Mouse (Mus musculus): ENCODE measurements around the gene Bdkrb2. TPM values are rescaled to one million over a fixed set of nuclear protein-coding genes. Genes with fewer than 3 reads are reported as not detected.

Gene Bdkrb2
- polyA plus RNA-seq, 1 experiment = not detected

DNA sequence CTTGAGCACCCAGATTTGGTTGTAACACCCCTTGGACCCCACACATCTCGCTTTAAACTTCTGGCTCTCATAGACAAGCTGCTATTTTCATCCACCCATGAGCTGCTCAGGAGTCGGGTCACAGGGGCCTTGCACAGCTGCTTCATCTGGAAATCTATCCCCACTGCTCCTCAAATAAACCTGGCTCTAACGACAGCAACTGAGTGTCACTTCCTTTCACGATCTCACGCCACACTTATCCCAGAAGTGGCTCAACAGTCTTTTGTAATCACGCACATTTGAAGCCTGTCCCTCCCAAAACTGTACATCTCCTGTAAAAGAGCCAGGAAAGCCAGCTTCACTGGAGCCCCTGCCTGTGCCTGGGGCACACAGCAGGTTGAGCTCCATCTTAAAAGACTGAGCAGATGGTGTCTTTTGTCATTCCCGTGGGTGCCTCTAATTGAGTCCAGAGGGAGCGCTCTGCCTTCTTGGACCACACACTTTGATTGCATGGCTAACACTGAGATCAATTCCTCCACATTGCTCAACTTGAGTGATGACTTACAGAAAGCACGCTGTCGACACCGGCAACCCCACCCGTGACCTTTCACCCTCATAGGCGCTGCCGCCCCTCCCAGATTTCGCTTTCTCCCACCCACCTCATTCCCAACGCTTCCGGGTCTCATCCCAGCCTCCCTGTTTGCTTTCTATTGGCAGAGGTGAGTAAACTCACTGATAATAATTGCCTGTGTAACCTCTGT is 17.2 kb upstream of the Bdkrb2 start:
- H3K4me1 ChIP-seq (ENCODE audit: control insufficient read depth, insufficient read depth, low read length) = no peaks in the 10 kb centered on the region
- no peak overlapping the region for H3K27ac ChIP-seq (ENCODE audit: insufficient read depth, low read depth, low read length)
- no peak overlapping the region for H3K4me3 ChIP-seq (ENCODE audit: insufficient read depth, low read length)
- TF ChIP-seq CTCF (IDR thresholded peaks at IDR 0.05; ENCODE audit: low read depth, low read length) (no peak), POLR2A (IDR thresholded peaks at IDR 0.05; ENCODE audit: borderline replicate concordance, low read depth, low read length) (no peak)

DNA sequence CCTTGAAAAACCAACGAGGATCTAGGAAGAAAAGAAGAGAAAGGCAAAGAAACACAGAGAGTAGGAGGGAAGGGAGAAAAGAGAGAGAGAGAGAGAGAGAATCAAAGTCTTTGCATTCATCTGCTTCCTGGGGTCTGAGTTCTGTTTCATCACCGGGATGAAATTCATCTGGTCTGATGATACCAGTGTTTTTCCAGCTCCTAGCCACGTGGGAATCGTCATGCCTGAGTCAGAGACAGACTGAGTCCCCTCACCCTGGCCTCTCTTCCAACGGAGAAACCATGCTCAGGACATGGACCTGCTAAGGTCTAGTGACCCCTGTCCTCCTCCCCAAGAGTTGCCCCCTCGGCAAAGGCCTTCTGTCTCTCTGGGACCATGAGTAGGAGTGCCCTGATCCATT is 16.5 kb upstream of the Bdkrb2 start:
- Histone ChIP-seq H3K4me1 (ENCODE audit: control insufficient read depth, insufficient read depth, low read length) (no peaks in the 10 kb centered on the region), H3K27ac (ENCODE audit: insufficient read depth, low read depth, low read length) (no peak overlapping the region)
- no peak for TF ChIP-seq CTCF (IDR thresholded peaks at IDR 0.05; ENCODE audit: low read depth, low read length)
- TF ChIP-seq POLR2A (IDR thresholded peaks at IDR 0.05; ENCODE audit: borderline replicate concordance, low read depth, low read length) = no peak

DNA sequence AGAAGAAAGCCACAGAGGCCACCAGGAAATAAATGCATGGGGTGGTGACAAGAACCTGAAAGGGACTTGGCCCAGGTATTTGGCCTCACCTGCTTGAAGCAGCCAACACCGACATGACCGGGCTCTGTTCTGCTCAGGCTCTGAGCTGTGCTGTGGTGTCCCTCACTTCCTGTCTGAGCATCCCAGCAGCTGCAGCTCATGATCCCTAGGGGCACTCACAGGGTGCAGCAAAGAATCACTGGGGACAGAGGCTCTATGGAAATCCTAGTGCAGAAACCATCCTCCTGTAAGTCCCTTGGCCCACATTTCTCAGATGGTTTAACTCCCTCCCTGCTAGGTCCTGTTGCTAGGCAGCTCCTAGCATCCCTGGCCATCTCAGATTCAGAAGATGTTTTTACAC is 15.9 kb upstream of the Bdkrb2 start:
- TF ChIP-seq CTCF (IDR thresholded peaks at IDR 0.05; ENCODE audit: low read depth, low read length) = no peak
- no peak for TF ChIP-seq POLR2A (IDR thresholded peaks at IDR 0.05; ENCODE audit: borderline replicate concordance, low read depth, low read length)
- Histone ChIP-seq H3K4me1 (ENCODE audit: control insufficient read depth, insufficient read depth, low read length) (no peaks in the 10 kb centered on the region), H3K27ac (ENCODE audit: insufficient read depth, low read depth, low read length) (no peak overlapping the region), H3K4me3 (ENCODE audit: insufficient read depth, low read length) (no peak overlapping the region)

More for the DNA sequence above, 16.5 kb upstream of the Bdkrb2 start:
- H3K4me3 ChIP-seq (ENCODE audit: insufficient read depth, low read length) = no peak overlapping the region

DNA sequence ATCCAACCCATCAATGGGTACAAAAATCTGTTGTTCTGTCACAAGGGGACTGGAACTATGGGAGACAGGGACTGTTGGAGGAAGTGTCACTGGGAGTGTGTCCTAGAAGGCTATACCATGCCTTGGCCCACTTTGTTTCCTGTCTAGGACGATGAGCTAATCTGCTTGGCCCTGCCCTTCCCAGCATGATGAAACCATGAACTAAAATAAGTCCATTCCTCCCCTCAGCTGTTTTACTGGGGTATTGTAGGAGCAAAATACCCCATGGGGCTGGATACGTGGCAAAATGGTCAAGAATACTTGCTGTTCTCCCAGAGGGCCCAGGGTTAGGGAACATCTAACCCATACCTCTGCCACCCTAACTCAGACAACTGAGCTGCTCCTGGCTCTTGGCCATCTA is 15.0 kb upstream of the Bdkrb2 start:
- TF ChIP-seq POLR2A (IDR thresholded peaks at IDR 0.05; ENCODE audit: borderline replicate concordance, low read depth, low read length) = no peak
- TF ChIP-seq CTCF (IDR thresholded peaks at IDR 0.05; ENCODE audit: low read depth, low read length) = no peak
- Histone ChIP-seq H3K4me1 (ENCODE audit: control insufficient read depth, insufficient read depth, low read length) (no peaks in the 10 kb centered on the region), H3K4me3 (ENCODE audit: insufficient read depth, low read length) (no peak overlapping the region), H3K27ac (ENCODE audit: insufficient read depth, low read depth, low read length) (no peak overlapping the region)

DNA sequence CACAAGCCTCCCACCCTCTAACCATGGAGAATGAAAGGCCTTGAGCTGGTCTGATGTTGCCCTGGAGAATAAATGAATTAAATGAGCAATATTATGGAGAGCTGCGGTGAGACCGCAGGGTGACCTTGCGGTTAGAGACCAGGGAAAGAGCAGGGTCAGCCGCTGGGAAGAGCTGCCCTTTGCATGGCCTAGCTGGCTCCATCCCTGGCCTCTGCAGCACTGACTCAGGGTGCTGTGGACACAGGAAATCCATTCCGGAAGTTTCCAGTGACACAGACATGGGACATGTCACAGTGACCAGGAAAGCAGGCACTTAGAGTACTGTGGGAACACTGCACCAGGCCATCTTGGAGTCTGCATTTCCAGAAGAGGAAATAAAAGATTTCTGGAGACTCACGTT is 14.1 kb upstream of the Bdkrb2 start:
- no peak overlapping the region for H3K27ac ChIP-seq (ENCODE audit: insufficient read depth, low read depth, low read length)
- H3K4me3 ChIP-seq (ENCODE audit: insufficient read depth, low read length) = no peak overlapping the region
- TF ChIP-seq POLR2A (IDR thresholded peaks at IDR 0.05; ENCODE audit: borderline replicate concordance, low read depth, low read length) (no peak), CTCF (IDR thresholded peaks at IDR 0.05; ENCODE audit: low read depth, low read length) (no peak)
- H3K4me1 ChIP-seq (ENCODE audit: control insufficient read depth, insufficient read depth, low read length) = no peaks in the 10 kb centered on the region

DNA sequence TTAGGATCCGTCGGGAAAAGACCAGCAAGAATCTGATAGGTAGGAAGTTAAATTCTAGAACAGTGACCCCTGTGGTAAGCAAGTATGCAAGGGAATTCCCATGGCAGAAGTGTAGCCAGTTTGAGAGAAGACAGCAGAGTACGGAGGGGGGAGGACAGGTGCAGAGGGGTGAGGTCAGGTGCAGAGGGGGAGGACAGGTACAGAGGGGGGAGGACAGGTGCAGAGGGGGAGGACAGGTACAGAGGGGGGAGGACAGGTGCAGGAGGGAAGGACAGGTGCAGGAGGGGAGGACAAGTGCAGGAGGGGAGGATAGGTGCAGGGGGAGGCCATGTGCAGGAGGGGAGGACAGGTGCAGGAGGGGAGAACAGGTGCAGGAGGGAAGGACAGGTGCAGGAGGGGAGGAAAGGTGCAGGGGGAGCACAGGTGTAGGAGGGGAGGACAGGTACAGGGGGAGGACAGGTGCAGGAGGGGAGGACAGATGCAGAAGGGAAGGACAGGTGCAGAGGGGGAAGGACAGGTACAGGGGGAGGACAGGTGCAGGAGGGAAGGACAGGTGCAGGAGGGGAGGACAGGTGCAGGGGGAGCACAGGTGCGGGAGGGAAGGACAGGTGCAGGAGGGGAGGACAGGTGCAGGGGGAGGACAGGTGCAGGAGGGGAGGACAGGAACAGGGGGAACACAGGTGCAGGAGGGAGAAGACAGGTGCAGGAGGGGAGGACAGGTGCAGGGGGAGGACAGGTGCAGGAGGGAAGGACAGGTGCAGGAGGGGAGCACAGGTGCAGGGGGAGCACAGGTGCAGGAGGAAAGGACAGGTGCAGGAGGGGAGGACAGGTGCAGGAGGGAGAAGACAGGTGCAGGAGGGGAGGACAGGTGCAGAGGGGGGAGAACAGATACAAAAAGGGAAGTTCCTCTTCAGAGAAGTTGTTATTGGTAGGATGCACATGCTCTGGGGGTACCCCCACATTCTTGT is 12.9 kb upstream of the Bdkrb2 start:
- Histone ChIP-seq H3K27ac (ENCODE audit: insufficient read depth, low read depth, low read length) (no peak overlapping the region), H3K4me3 (ENCODE audit: insufficient read depth, low read length) (no peak overlapping the region), H3K4me1 (ENCODE audit: control insufficient read depth, insufficient read depth, low read length) (no peaks in the 10 kb centered on the region)
- TF ChIP-seq POLR2A (IDR thresholded peaks at IDR 0.05; ENCODE audit: borderline replicate concordance, low read depth, low read length) (no peak), CTCF (IDR thresholded peaks at IDR 0.05; ENCODE audit: low read depth, low read length) (no peak)

DNA sequence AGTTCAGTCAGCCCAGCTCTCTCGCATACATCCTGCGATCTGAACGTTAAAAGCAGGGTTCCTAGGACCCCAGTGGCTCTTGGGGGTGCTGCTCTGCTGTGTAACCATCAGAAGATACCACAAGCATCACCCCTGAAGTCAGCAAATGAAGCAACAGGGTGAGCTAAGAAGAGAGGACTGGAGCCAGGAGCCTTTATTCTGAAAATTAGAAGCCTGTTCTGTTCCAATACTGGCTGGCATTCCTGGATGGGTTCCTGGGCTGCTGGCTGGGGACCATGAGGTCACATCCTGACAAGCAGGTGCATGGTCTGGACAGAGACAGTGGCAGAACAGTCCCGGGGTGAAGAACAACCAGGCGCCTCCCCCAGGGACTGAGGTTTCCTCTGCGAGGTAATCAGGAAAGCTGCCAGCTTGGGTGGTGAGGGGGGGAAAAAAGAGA is 11.5 kb upstream of the Bdkrb2 start:
- Histone ChIP-seq H3K4me1 (ENCODE audit: control insufficient read depth, insufficient read depth, low read length) (no peaks in the 10 kb centered on the region), H3K4me3 (ENCODE audit: insufficient read depth, low read length) (no peak overlapping the region), H3K27ac (ENCODE audit: insufficient read depth, low read depth, low read length) (no peak overlapping the region)
- no peak for TF ChIP-seq CTCF (IDR thresholded peaks at IDR 0.05; ENCODE audit: low read depth, low read length)
- TF ChIP-seq POLR2A (IDR thresholded peaks at IDR 0.05; ENCODE audit: borderline replicate concordance, low read depth, low read length) = no peak

DNA sequence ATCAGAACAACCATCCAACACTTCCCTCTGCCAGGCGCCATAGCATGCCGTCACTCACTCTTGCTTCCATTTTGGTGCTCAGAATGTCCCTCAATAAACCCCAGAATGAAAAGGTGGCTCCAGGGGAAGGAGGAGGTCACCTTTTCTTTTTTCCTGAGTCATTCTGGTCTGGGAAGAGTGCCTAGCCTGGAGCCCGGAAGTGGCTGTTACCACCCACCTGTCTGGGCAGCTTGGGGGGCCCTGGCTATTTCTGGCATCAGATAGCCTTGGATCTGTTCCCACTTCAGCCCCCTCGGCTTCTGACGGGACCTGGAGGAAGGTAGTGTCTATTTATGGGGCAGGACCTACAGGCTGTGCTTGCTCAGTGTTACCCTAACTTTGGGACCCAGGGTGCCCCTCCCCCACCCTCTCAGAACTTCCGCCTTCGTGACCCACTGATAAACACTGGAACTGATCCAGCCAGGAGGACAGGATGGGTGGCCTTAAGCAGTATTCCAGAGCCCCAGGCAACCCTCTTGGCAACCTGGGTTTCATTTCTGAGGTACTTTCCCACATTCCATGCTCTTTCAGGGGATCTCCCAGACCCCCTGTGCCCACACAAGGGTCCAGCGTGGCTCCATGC is 8.8 kb upstream of the Bdkrb2 start:
- no peak overlapping the region for H3K4me3 ChIP-seq (ENCODE audit: insufficient read depth, low read length)
- no peak for TF ChIP-seq CTCF (IDR thresholded peaks at IDR 0.05; ENCODE audit: low read depth, low read length)
- no peak for TF ChIP-seq POLR2A (IDR thresholded peaks at IDR 0.05; ENCODE audit: borderline replicate concordance, low read depth, low read length)
- no peak overlapping the region for H3K27ac ChIP-seq (ENCODE audit: insufficient read depth, low read depth, low read length)
- H3K4me1 ChIP-seq (ENCODE audit: control insufficient read depth, insufficient read depth, low read length) = no peaks in the 10 kb centered on the region

DNA sequence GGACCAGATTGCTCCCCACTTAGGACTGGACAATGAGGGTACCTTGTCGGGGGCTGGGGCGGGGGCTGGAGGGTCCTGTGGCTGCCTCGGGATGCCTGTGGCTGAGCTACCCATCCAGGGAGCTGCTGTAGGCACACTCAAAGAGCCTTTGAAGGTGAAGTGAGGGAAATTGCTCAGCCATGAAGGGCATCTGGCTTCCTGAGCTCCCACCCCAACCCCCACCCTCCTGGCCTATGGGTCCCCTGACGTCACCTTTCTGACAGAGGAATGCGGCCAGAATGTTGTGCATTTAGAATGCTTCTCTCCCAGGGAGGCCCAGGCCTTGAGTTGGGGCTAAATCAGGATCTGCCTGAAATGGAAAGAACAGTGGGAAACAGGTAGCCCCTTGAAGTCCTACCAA is 7.9 kb upstream of the Bdkrb2 start:
- no peak overlapping the region for H3K4me3 ChIP-seq (ENCODE audit: insufficient read depth, low read length)
- no peak overlapping the region for H3K27ac ChIP-seq (ENCODE audit: insufficient read depth, low read depth, low read length)
- no peak for TF ChIP-seq CTCF (IDR thresholded peaks at IDR 0.05; ENCODE audit: low read depth, low read length)
- no peak for TF ChIP-seq POLR2A (IDR thresholded peaks at IDR 0.05; ENCODE audit: borderline replicate concordance, low read depth, low read length)
- H3K4me1 ChIP-seq (ENCODE audit: control insufficient read depth, insufficient read depth, low read length) = no peaks in the 10 kb centered on the region
